Mouse (Mus musculus) forebrain, embryonic 14.5 days (tissue): ENCODE data around the gene Pla2g2e. TPM values are rescaled to one million over a fixed set of nuclear protein-coding genes. Genes with fewer than 3 reads are reported as not detected.
"Not testable (repeated sequence)": the region's sequence is repeated elsewhere in the genome, so short reads cannot be mapped to it uniquely, and the experiment has no call there.

ENCODE experiments used
- ATAC-seq: fragments of 200-750 bp; cut with Nextera tagmentation; 2 replicates; pipeline ENCODE4 v1.8.0; 2017; ENCODE audit warnings: mild to moderate bottlenecking, moderate library complexity
- DNase-seq: peaks from one replicate; pipeline ENCODE4 v3.0.0-alpha.2; 2015; ENCODE audit warnings: low spot score
- H3K27ac ChIP-seq: fragments of 300-500 bp; sonication (generic); 2 replicates; pipeline ENCODE4 v1.5.1; 2014; ENCODE audit warnings: low read depth, mild to moderate bottlenecking, control low read depth, low read length, moderate library complexity
- H3K27me3 ChIP-seq: fragments of 300-500 bp; sonication (generic); replicated peaks from 2 replicates; pipeline ENCODE4 v1.6.1; 2014; ENCODE audit warnings: low read length, control low read depth, mixed read lengths; ENCODE audit not compliant: control insufficient read depth, insufficient read depth
- H3K36me3 ChIP-seq: fragments of 300-500 bp; sonication (generic); 2 replicates; pipeline ENCODE4 v1.6.1; 2014; ENCODE audit warnings: low read length, control low read depth; ENCODE audit not compliant: control insufficient read depth, insufficient read depth
- H3K4me1 ChIP-seq: fragments of 300-500 bp; sonication (generic); 2 replicates; pipeline ENCODE4 v1.6.1; 2014; ENCODE audit warnings: antibody characterized with exemption, low read length, control low read depth; ENCODE audit not compliant: control insufficient read depth, insufficient read depth
- H3K4me2 ChIP-seq: fragments of 300-500 bp; sonication (generic); 2 replicates; pipeline ENCODE4 v1.6.1; 2014; ENCODE audit warnings: mild to moderate bottlenecking, control low read depth, low read length
- H3K4me3 ChIP-seq: fragments of 300-500 bp; sonication (generic); 2 replicates; pipeline ENCODE4 v1.5.1; 2014; ENCODE audit warnings: low read depth, low read length, control low read depth
- H3K9ac ChIP-seq: fragments of 300-500 bp; sonication (generic); 2 replicates; pipeline ENCODE4 v1.6.1; 2014; ENCODE audit warnings: mild to moderate bottlenecking, low read length, control low read depth, moderate library complexity
- H3K9me3 ChIP-seq: fragments of 300-500 bp; sonication (generic); replicated peaks from 2 replicates; pipeline ENCODE4 v1.6.1; 2016; ENCODE audit warnings: low read length, control low read depth, mixed read lengths; ENCODE audit not compliant: control insufficient read depth
- WGBS: fragments of 180-500 bp; shearing (Covaris S2); extraction: QIAGEN DNeasy Blood & Tissue Kit; methylation state at CpG from one replicate; pipeline ENCODE4 v1.1.7; 2014; 5-methylcytosine and 5-hydroxymethylcytosine counted together
- polyA plus RNA-seq: library from polyadenylated mRNA; unstranded; fragments of >200 nt; fragmentation: Nextera tagmentation; extraction: Ambion mirVana; gene quantifications from 2 replicates; pipeline ENCODE4 v1.2.1, GENCODE M21; 2014

Gene Pla2g2e
- polyA plus RNA-seq, 1 experiment from 2014 or later: not detected

DNA sequence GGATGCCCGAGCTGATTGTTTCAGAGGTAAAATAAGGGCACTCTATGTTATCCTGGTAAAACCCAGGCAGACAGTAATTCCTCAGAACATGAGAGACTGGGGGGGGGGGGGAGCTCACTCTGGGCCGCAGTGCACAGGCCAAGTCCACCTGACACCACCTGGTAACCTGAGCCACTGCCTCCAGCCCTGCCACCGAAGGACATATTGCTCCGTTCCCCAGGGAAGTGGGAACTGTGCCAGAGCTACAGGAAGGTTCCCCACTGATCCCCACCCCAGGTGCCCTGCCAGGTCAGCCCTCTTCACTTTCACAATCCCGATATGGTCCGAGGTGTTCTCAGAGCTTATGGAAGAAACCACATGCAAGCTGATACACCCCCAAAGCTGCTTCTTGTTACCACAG is 14.9 kb downstream of the Pla2g2e start:
- DNase-seq: no peak
- no peak for ATAC-seq
- Histone ChIP-seq H3K9ac (no peak overlapping the region), H3K27ac (no peak overlapping the region), H3K36me3 (peaks cover 47% of the 10 kb centered on the region), H3K4me1 (no peaks in the 10 kb centered on the region), H3K9me3 (no peaks in the 10 kb centered on the region), H3K27me3 (no peaks in the 10 kb centered on the region), H3K4me2 (no peak overlapping the region), H3K4me3 (no peak overlapping the region)
- 85% methylated on average over 6 of the region's 6 CpGs for whole genome bisulfite sequencing

DNA sequence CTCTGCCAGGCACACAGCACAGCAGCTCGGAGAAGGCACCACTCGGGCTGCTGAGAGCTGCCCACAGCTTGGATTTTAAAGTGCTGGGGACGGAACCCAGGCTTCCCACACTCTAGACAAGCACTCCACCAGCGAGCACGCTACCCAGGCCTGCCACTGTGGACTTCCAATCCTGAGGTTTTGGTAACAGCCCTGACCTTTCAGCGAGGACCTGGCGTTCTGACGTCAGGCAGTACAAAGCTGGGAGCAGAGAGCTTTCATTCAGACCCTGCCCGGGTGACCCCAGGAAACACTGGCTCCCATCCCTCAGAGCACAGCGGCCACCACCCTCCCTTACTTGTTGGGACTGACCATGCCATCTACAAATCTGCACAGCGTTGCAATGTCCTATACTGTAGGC is 16.0 kb downstream of the Pla2g2e start:
- H3K9me3 ChIP-seq, H3K4me3 ChIP-seq, H3K9ac ChIP-seq, H3K4me1 ChIP-seq, H3K4me2 ChIP-seq, H3K27ac ChIP-seq, DNase-seq, ATAC-seq, H3K27me3 ChIP-seq: not testable (repeated sequence)
- WGBS: 94% methylated on average over 11 of the region's 11 CpGs
- H3K36me3 ChIP-seq: peaks cover 57% of the 10 kb centered on the region

GRCm38 (mm10) chr4:138899361-138899760 is 21.6 kb downstream of the Pla2g2e start:
- no peak for DNase-seq
- Histone ChIP-seq H3K36me3 (peaks cover 89% of the 10 kb centered on the region), H3K4me2 (no peak overlapping the region), H3K4me3 (no peak overlapping the region), H3K9ac (no peak overlapping the region), H3K9me3 (no peaks in the 10 kb centered on the region), H3K27ac (no peak overlapping the region), H3K4me1 (no peaks in the 10 kb centered on the region), H3K27me3 (no peaks in the 10 kb centered on the region)
- no peak for ATAC-seq
- WGBS: 92% methylated on average over 7 of the region's 7 CpGs

GRCm38 (mm10) chr4:138905624-138906337 is 28.0 kb downstream of the Pla2g2e start:
- H3K36me3 ChIP-seq: peaks cover 76% of the 10 kb centered on the region
- H3K4me1 ChIP-seq: no peaks in the 10 kb centered on the region
- ATAC-seq: no peak
- no peaks in the 10 kb centered on the region for H3K9me3 ChIP-seq
- DNase-seq: no peak
- H3K27ac ChIP-seq: no peak overlapping the region
- H3K4me2 ChIP-seq: no peak overlapping the region
- H3K9ac ChIP-seq: no peak overlapping the region
- H3K27me3 ChIP-seq: no peaks in the 10 kb centered on the region
- H3K4me3 ChIP-seq: no peak overlapping the region
- 97% methylated on average over 18 of the region's 18 CpGs for WGBS

- Histone ChIP-seq H3K4me3 (peak overlapping the region; percentile 96), H3K27me3 (no peaks in the 10 kb centered on the region), H3K27ac (peak overlapping the region; percentile 48; the same call in 1 of the 2 replicates), H3K36me3 (peaks cover 9% of the 10 kb centered on the region; the same call in 1 of the 2 replicates), H3K9ac (peak overlapping the region; percentile 93), H3K4me2 (peak overlapping the region; percentile 98), H3K4me1 (peaks cover 10% of the 10 kb centered on the region), H3K9me3 (no peaks in the 10 kb centered on the region)
- under 1% methylated on average over 51 of the region's 52 CpGs for WGBS
- peak; percentile 64 for ATAC-seq
- DNase-seq: peak; percentile 19
Measured at GRCm38 (mm10) chr4:138913141-138913787, 35.5 kb downstream of the Pla2g2e start.

DNA sequence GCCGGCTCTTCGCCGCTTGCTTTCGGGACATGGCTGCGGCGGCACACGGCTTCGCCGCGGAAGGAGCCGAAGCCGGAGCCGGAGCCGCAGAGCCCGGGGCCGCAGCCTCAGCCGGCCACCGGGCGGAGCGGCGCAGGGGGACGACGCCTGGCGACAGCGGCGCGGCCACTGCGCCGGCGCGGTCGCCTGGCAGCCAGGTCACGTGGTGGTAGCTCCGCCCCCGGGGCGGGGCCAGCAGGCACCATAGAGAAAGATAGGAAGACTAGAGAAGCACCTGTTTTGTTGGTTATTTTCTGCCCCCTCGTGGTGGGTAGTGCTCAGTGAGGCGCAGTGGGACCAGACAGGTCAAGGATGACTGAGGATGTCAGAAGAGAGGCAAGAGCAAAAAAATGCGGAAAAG is 36.1 kb downstream of the Pla2g2e start, which contains the start of gene Otud3:
TSS of gene Otud3 (minus strand) at position 149 of the 400 bp plus-strand sequence.
- Histone ChIP-seq H3K4me2 (peak within 1 kb of the TSS; percentile 98), H3K4me1 (peaks cover 10% of the 10 kb centered on the region), H3K27me3 (no peaks in the 10 kb centered on the region), H3K4me3 (peak within 1 kb of the TSS; percentile 96), H3K9ac (peak within 1 kb of the TSS; percentile 93), H3K9me3 (no peaks in the 10 kb centered on the region), H3K27ac (peak within 1 kb of the TSS; percentile 48; the same call in 1 of the 2 replicates), H3K36me3 (peaks cover 7% of the 10 kb centered on the region; the same call in 1 of the 2 replicates)
- WGBS: under 1% methylated on average over 39 of the region's 39 CpGs
- ATAC-seq: peak; percentile 98
- DNase-seq: peak; percentile 96

DNA sequence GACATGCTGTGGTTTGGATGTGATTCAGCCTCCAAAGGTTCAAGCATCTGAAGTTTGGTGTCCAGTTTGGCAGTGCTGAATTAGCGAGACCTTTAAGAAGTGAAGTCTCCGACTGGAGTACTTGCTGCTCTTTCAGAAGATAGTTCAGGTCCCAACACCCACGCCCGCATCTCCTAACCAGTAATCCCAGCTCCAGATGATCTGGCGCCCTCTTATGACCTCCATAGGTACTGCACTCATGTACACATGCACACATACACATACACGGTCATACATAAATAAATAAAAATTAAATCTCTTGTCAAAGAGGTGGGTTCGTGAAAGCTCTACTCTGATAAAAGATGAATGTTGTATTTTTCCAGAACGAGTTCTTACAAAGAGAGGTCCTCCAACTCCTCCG is 39.5 kb downstream of the Pla2g2e start:
- ATAC-seq: no peak
- Histone ChIP-seq H3K9me3 (no peaks in the 10 kb centered on the region), H3K4me3 (no peak overlapping the region), H3K4me2 (no peak overlapping the region), H3K4me1 (peaks cover 8% of the 10 kb centered on the region), H3K36me3 (no peaks in the 10 kb centered on the region), H3K27me3 (no peaks in the 10 kb centered on the region), H3K9ac (no peak overlapping the region), H3K27ac (no peak overlapping the region)
- 87% methylated on average over 9 of the region's 9 CpGs for WGBS
- DNase-seq: no peak

DNA sequence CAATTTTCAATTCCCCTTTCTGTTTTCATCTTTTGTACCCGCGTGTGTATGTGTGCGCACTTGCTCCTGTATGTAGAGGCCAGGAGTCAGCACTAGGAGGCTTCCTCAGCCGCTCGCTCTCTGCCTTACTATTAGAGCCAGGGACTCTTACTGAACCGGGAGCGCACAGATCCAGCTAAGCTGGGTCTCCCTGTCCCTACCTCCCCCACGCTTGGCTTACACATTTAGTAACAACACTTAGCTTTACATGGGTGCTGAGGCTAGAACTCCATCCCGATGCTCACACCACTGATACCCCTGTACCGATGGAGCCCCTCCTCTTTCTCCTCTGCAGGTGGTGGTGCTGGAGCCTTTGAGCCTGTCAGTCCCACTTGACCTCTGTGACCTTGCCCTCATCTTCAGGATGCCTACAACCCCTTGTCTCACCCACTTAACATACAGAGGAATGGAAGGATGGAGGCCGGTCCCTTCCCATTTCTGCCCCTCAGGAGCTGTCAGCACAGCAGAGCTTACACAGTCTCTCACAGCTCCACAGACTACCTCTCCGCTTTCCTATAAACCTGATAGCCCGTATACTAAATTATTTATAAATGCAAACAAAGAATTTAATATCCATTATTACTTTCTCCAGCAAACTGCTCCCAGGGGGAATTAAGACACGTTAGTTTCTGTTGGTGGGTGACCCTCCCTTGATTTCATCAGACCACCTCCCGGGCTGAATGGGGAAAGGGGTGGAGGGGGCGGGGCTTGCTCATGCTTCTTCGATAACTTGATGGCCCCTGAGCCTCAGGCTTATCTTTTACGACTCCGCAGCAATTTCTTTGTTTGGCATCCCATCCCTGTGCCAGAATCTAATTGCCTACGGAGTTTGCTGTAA is 43.8 kb downstream of the Pla2g2e start:
- DNase-seq (no peak), ATAC-seq (peak; percentile 37)
- Histone ChIP-seq H3K27me3 (no peaks in the 10 kb centered on the region), H3K36me3 (no peaks in the 10 kb centered on the region), H3K9ac (no peak overlapping the region), H3K4me3 (peak overlapping the region; percentile 16), H3K27ac (no peak overlapping the region), H3K4me1 (no peaks in the 10 kb centered on the region), H3K9me3 (no peaks in the 10 kb centered on the region), H3K4me2 (peak overlapping the region; percentile 47)
- 35% methylated on average over 20 of the region's 20 CpGs for WGBS
